Mouse (Mus musculus) kidney, adult 2 months (tissue): ENCODE measurements at regions not wholly inside any gene's neighbourhood (a gene's known extent, or its start where the extent isn't known, plus 50 kb on each side); places are given as distances from the start of the nearest gene placed in this dataset.

Source experiments
- CTCF ChIP-seq: fragments of 200-500 bp; conservative IDR thresholded peaks from 2 replicates; pipeline ENCODE4 v1.5.1; 2011; ENCODE audit warnings: low read depth, mild to moderate bottlenecking, control low read depth, low read length, moderate library complexity, mixed read lengths; ENCODE audit not compliant: insufficient read depth, insufficient read length
- POLR2A ChIP-seq: fragments of 200-500 bp; IDR thresholded peaks from one replicate; pipeline ENCODE4 v1.6.1; 2011; ENCODE audit warnings: low read depth, low read length, control low read depth

DNA sequence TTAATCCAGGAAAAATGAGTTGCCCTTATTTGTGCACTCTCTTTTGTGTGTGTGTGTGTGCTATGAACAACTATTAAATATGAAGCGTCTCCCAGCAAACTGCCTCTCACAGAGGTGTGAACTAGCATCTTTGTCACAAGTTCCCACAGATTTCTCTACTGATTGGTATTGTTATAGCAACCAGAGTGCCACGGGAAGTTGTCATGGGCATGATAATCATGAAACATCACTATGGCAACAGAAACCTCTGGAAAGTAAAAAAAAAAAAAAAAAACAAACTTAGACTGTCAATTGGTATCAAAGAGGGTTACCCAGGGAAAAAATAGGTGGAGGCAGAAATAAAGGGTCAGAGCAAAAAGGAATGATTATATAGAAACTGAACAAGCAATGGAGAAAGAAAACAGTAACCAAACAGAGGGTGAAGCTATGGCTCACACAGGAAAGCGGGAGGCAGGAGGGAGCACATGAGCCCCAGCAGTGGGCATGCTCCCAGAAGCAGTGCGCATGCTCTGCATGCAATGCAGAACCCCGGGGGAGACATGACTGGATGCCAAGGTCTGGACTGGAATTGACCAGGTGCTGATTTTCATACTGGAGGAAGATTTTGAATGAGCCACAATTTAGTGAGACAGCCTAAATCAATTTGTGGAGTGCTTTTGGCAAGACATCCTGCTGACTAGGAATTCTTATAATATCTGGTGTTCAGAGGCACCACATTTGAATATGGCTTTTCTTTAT is 58.9 kb upstream of the Slc9a9 start:
- TF ChIP-seq POLR2A = no peak
- TF ChIP-seq CTCF = no peak
